9 mouse cellular contexts compared by ENCODE assay signal in the genomic region with DNA sequence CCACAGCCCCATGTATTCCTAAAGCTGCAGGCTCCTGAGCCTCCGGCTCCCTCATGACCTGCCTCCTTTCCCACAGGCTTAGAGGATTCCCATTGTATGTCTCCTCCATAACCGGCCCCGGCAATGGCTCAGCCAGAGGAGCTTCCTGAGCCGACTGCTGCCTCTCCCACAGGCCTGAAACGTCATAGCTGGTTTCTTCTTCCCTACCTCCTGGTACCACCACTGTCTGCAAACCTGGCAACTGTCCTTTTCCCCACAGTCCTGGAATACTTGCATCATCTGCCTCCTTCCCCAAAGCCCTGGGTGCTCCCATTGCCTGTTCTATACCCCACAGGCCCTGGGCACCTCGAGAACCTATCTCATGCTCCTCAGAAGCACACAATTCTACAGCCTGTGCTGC. TPM values are rescaled to one million over a fixed set of nuclear protein-coding genes. Genes with fewer than 3 reads are reported as not detected.
DNase-seq lines count a peak whose midpoint lies in the region; ATAC-seq and TF ChIP-seq lines count a peak whose summit lies in the region.
"Had no signal": no experiment of that assay in that cellular context is flagged by ENCODE, and none has a peak within 500 bp of the region (broad histone marks: within the 10 kb centered on the region; RNA-seq: fewer than 3 reads in every experiment).

No protein-coding gene starts in this region.

- no peak overlapping the region for H3K9ac ChIP-seq in lung, embryonic 15.5 days
- H3K9ac ChIP-seq in hindbrain, embryonic 16.5 days (ENCODE audit: low read depth, low read length) = peak overlapping the region; percentile 81; the same call in 1 of the 2 replicates

- H3K4me2 ChIP-seq in lung, embryonic 15.5 days = peak overlapping the region; percentile 88; the same call in 1 of the 2 replicates
- H3K4me2 ChIP-seq in hindbrain, embryonic 16.5 days (ENCODE audit: low read length) = peak overlapping the region; percentile 87
- no peak overlapping the region for H3K4me2 ChIP-seq in myocyte (ENCODE audit: low read depth)

- H3K36me3 ChIP-seq in lung, embryonic 15.5 days = peaks cover 17% of the 10 kb centered on the region
- peaks cover 39% of the 10 kb centered on the region for H3K36me3 ChIP-seq in forebrain, embryonic 10.5 days (replicated peaks)
- peaks cover 7% of the 10 kb centered on the region for H3K36me3 ChIP-seq in hindbrain, embryonic 16.5 days (ENCODE audit: control insufficient read depth, insufficient read depth, low read length)
- peaks cover 6% of the 10 kb centered on the region for H3K36me3 ChIP-seq in myocyte (ENCODE audit: control insufficient read depth, insufficient read depth)

- peaks cover 20% of the 10 kb centered on the region for H3K4me1 ChIP-seq in lung, embryonic 15.5 days
- peaks cover 37% of the 10 kb centered on the region for H3K4me1 ChIP-seq in forebrain, embryonic 10.5 days
- H3K4me1 ChIP-seq in hindbrain, embryonic 16.5 days (ENCODE audit: control insufficient read depth, insufficient read depth, low read depth, low read length) = peaks cover 24% of the 10 kb centered on the region

- H3K79me2 ChIP-seq in myocyte (ENCODE audit: control insufficient read depth, insufficient read depth) = peaks cover 43% of the 10 kb centered on the region

- no peak for ATAC-seq in lung, embryonic 15.5 days (ENCODE audit: borderline replicate concordance, extremely low read depth, low FRiP score, low TSS enrichment)
- ATAC-seq in hindbrain, embryonic 16.5 days = no peak

- 76% methylated on average over 6 of the region's 6 CpGs for WGBS in lung, embryonic 15.5 days
- WGBS in forebrain, embryonic 10.5 days = 76% methylated on average over 6 of the region's 6 CpGs
- whole genome bisulfite sequencing in hindbrain, embryonic 16.5 days = 82% methylated on average over 6 of the region's 6 CpGs

- H3K4me3 ChIP-seq in lung, embryonic 15.5 days = no peak overlapping the region
- peak overlapping the region; percentile 81 for H3K4me3 ChIP-seq in forebrain, embryonic 10.5 days
- H3K4me3 ChIP-seq in hindbrain, embryonic 16.5 days (ENCODE audit: low read length) = no peak overlapping the region
- H3K4me3 ChIP-seq in myocyte = peak overlapping the region; percentile 98

- intact Hi-C loops in gastrocnemius, postnatal 36 days (cut with DNase I) = loop anchor here (10.0 kb wide), 1 partner anchor 150 kb away; no protein-coding TSS in a partner anchor

- DNase-seq in lung, postnatal 36 days = no peak
- DNase-seq in forebrain, embryonic 10.5 days (ENCODE audit: extremely low spot score, low spot score) = no peak
- no peak for DNase-seq in spleen, adult 18-20 months
- no peak for DNase-seq in gastrocnemius, postnatal 36 days
- DNase-seq: gastrocnemius, adult 2 months; kidney, postnatal 36 days had no signal

- no peaks in the 10 kb centered on the region for H3K9me3 ChIP-seq in lung, embryonic 15.5 days
- no peaks in the 10 kb centered on the region for H3K9me3 ChIP-seq in forebrain, embryonic 10.5 days
- H3K9me3 ChIP-seq in hindbrain, embryonic 16.5 days (ENCODE audit: control insufficient read depth, low read length) = no peaks in the 10 kb centered on the region

- H3ac ChIP-seq in myocyte (ENCODE audit: control insufficient read depth, insufficient read length) = no peak overlapping the region

- no peak overlapping the region for H3K27ac ChIP-seq in lung, embryonic 15.5 days
- H3K27ac ChIP-seq in forebrain, embryonic 10.5 days = no peak overlapping the region
- H3K27ac ChIP-seq in hindbrain, embryonic 16.5 days (ENCODE audit: low read depth, low read length) = no peak overlapping the region
- H3K27ac ChIP-seq: gastrocnemius, adult 2 months had no signal

- no peak for TF ChIP-seq POLR2A in myocyte (IDR thresholded peaks at IDR 0.05; ENCODE audit: insufficient read length, low read depth)

- H3K27me3 ChIP-seq in lung, embryonic 15.5 days = no peaks in the 10 kb centered on the region
- H3K27me3 ChIP-seq in forebrain, embryonic 10.5 days (ENCODE audit: poor library complexity, severe bottlenecking) = no peaks in the 10 kb centered on the region
- no peaks in the 10 kb centered on the region for H3K27me3 ChIP-seq in hindbrain, embryonic 16.5 days (replicated peaks; ENCODE audit: control insufficient read depth, insufficient read depth, low read length)
- no peaks in the 10 kb centered on the region for H3K27me3 ChIP-seq in myocyte (ENCODE audit: control insufficient read depth, insufficient read depth, insufficient read length)

TF ChIP-seq in myocyte, 11 proteins besides CTCF, POLR2A, EP300 and RAD21:
- TF ChIP-seq E2F4 (IDR thresholded peaks at IDR 0.05; ENCODE audit: insufficient read depth) (no peak), MYOD1 (IDR thresholded peaks at IDR 0.05; ENCODE audit: control insufficient read depth in 1 of 3, insufficient read length in 2 of 3, low read depth in 2 of 3) (no peak), REST (IDR thresholded peaks at IDR 0.05; ENCODE audit: insufficient read depth, insufficient read length) (no peak), CEBPB (IDR thresholded peaks at IDR 0.05; ENCODE audit: insufficient read depth, poor library complexity, severe bottlenecking) (no peak), SRF (IDR thresholded peaks at IDR 0.05; ENCODE audit: control insufficient read depth, insufficient read length, low read depth) (no peak), TCF12 (IDR thresholded peaks at IDR 0.05; ENCODE audit: insufficient read depth, poor library complexity, severe bottlenecking) (no peak), POLR2AphosphoS2 (IDR thresholded peaks at IDR 0.05; ENCODE audit: insufficient read length, low read depth) (no peak), TCF3 (IDR thresholded peaks at IDR 0.05; ENCODE audit: insufficient read length, low read depth) (no peak), MYOG (IDR thresholded peaks at IDR 0.05; ENCODE audit: control insufficient read depth in 1 of 3, insufficient read depth in 1 of 3, insufficient read length in 2 of 3, low read depth in 2 of 3) (no peak), MAX (IDR thresholded peaks at IDR 0.05; ENCODE audit: low read depth) (no peak), USF1 (IDR thresholded peaks at IDR 0.05; ENCODE audit: low read depth) (no peak)
TF ChIP-seq in myocyte: peak in this region for 0.

RNA-seq across cellular contexts. Expression of a gene that starts 1.4 kb away (rescaled TPM):
- polyA plus RNA-seq in lung, embryonic 15.5 days (2015; fragmentation: Nextera tagmentation; extraction: Ambion mirVana) = 0.26 and 0.44 TPM in 2 replicates
- 0.42 and 0.52 TPM in 2 replicates for polyA plus RNA-seq in forebrain, embryonic 10.5 days (2016; fragmentation: Nextera tagmentation; extraction: Ambion mirVana)
- 1.3 and 1.4 TPM in 2 replicates for polyA plus RNA-seq in hindbrain, embryonic 16.5 days (2015; fragmentation: Nextera tagmentation; extraction: Ambion mirVana)
- polyA plus RNA-seq in myocyte (2012; fragmentation: generic; extraction: Trizol) = 0.10 TPM
- total RNA-seq in gastrocnemius, postnatal 36 days (2021) = under 1 TPM; 0.07 to 0.23 TPM

RNA-seq across cellular contexts. Expression of a gene that starts 2.0 kb away (rescaled TPM):
- polyA plus RNA-seq in lung, embryonic 15.5 days (2015; fragmentation: Nextera tagmentation; extraction: Ambion mirVana) = 18.8 and 19.0 TPM in 2 replicates
- 16.2 and 16.4 TPM in 2 replicates for polyA plus RNA-seq in forebrain, embryonic 10.5 days (2016; fragmentation: Nextera tagmentation; extraction: Ambion mirVana)
- 13.3 and 14.1 TPM in 2 replicates for polyA plus RNA-seq in hindbrain, embryonic 16.5 days (2015; fragmentation: Nextera tagmentation; extraction: Ambion mirVana)
- 2.8 TPM for polyA plus RNA-seq in myocyte (2012; fragmentation: generic; extraction: Trizol)
- total RNA-seq in gastrocnemius, postnatal 36 days (2021) = 1 to 10 TPM in 1 of 2 experiments, under 1 TPM in 1; 0.77 to 1.2 TPM

RNA-seq across cellular contexts. Expression of a gene that starts 2.1 kb away (rescaled TPM):
- 184 and 186 TPM in 2 replicates for polyA plus RNA-seq in lung, embryonic 15.5 days (2015; fragmentation: Nextera tagmentation; extraction: Ambion mirVana)
- 172 and 176 TPM in 2 replicates for polyA plus RNA-seq in forebrain, embryonic 10.5 days (2016; fragmentation: Nextera tagmentation; extraction: Ambion mirVana)
- 158 and 167 TPM in 2 replicates for polyA plus RNA-seq in hindbrain, embryonic 16.5 days (2015; fragmentation: Nextera tagmentation; extraction: Ambion mirVana)
- polyA plus RNA-seq in myocyte (2012; fragmentation: generic; extraction: Trizol) = 110 TPM
- 10 to 100 TPM; 27.6 to 28.5 TPM for total RNA-seq in gastrocnemius, postnatal 36 days (2021)

RNA-seq across cellular contexts. Expression of a gene that starts 10.1 kb away (rescaled TPM):
- polyA plus RNA-seq in lung, embryonic 15.5 days (2015; fragmentation: Nextera tagmentation; extraction: Ambion mirVana) = 45.5 and 46.9 TPM in 2 replicates
- 44.8 and 47.1 TPM in 2 replicates for polyA plus RNA-seq in forebrain, embryonic 10.5 days (2016; fragmentation: Nextera tagmentation; extraction: Ambion mirVana)
- 50.4 and 53.9 TPM in 2 replicates for polyA plus RNA-seq in hindbrain, embryonic 16.5 days (2015; fragmentation: Nextera tagmentation; extraction: Ambion mirVana)
- 20.1 TPM for polyA plus RNA-seq in myocyte (2012; fragmentation: generic; extraction: Trizol)
- total RNA-seq in gastrocnemius, postnatal 36 days (2021) = 1 to 10 TPM; 4.4 to 7.2 TPM

Comparison
In these comparisons a context has a peak if more than half of its experiments do, and no peak if none do; other contexts are left out.
1. H3K4me3 ChIP-seq: peak in forebrain, embryonic 10.5 days (single experiment) and myocyte (single experiment); none in lung, embryonic 15.5 days (single experiment) and hindbrain, embryonic 16.5 days (single experiment).